In genomic region chr16:34192959-34193842, GRCm38 (mm10) we compare ENCODE assay signal across 8 mouse cellular contexts.
DNase-seq lines count a peak whose midpoint lies in the region; ATAC-seq and TF ChIP-seq lines count a peak whose summit lies in the region.

No protein-coding gene starts in this region.

- peak; percentile 38; the same call in 1 of the 2 replicates for TF ChIP-seq CTCF in G1E (IDR thresholded peaks at IDR 0.05; ENCODE audit: low read depth, low read length)

- DNase-seq in left cerebral cortex, postnatal 14 days (ENCODE audit: low spot score in 2 of 2): peak; percentile 66 to 69
- no peak for DNase-seq in left cerebral cortex, adult 8-10 months (ENCODE audit: low spot score in 2 of 2)
- DNase-seq in G1E (ENCODE audit: low spot score): peak; percentile 10
- DNase-seq in c-Kit-positive CD71-positive TER-119-positive erythroid progenitor cells, embryonic 14.5 days (ENCODE audit: low spot score): peak; percentile 12
- peak; percentile 57 to 63 for DNase-seq in layer of hippocampus, postnatal 10 days (ENCODE audit: low spot score in 2 of 2)
- no peak for DNase-seq in gastrocnemius, postnatal 25 days

- peak overlapping the region; percentile 54; the same call in 1 of the 2 replicates for H3K27ac ChIP-seq in forebrain, embryonic 13.5 days
- no peak overlapping the region for H3K27ac ChIP-seq in neural tube, embryonic 14.5 days (ENCODE audit: low read depth, low read length)

- H3K27me3 ChIP-seq in G1E (ENCODE audit: insufficient read depth, low read length): peaks cover 7% of the 10 kb centered on the region
- no peaks in the 10 kb centered on the region for H3K27me3 ChIP-seq in forebrain, embryonic 13.5 days
- no peaks in the 10 kb centered on the region for H3K27me3 ChIP-seq in neural tube, embryonic 14.5 days (ENCODE audit: control insufficient read depth, insufficient read depth, low read length)

- intact Hi-C loops in left cerebral cortex, postnatal 14 days (cut with DNase I): loop anchor here (2.0 kb wide), 1 partner anchor 96 kb away; no protein-coding TSS in a partner anchor

- H3K36me3 ChIP-seq in G1E (replicated peaks): no peaks in the 10 kb centered on the region
- peaks cover 49% of the 10 kb centered on the region for H3K36me3 ChIP-seq in forebrain, embryonic 13.5 days (ENCODE audit: poor library complexity, severe bottlenecking)
- H3K36me3 ChIP-seq in neural tube, embryonic 14.5 days (ENCODE audit: control insufficient read depth, insufficient read depth, low read length): peaks cover 18% of the 10 kb centered on the region

- H3K4me2 ChIP-seq in forebrain, embryonic 13.5 days: no peak overlapping the region
- H3K4me2 ChIP-seq in neural tube, embryonic 14.5 days (ENCODE audit: low read depth, low read length): no peak overlapping the region

- WGBS in forebrain, embryonic 13.5 days: 47% methylated on average over 10 of the region's 10 CpGs
- 54% methylated on average over 10 of the region's 10 CpGs for WGBS in neural tube, embryonic 14.5 days

- no peaks in the 10 kb centered on the region for H3K4me1 ChIP-seq in G1E (ENCODE audit: insufficient read depth, low read depth, low read length)
- peaks cover 10% of the 10 kb centered on the region; the same call in 1 of the 2 replicates for H3K4me1 ChIP-seq in forebrain, embryonic 13.5 days
- H3K4me1 ChIP-seq in neural tube, embryonic 14.5 days (ENCODE audit: control insufficient read depth, insufficient read depth, low read length): no peaks in the 10 kb centered on the region

- no peak overlapping the region for H3K4me3 ChIP-seq in G1E (ENCODE audit: low read depth, low read length)
- no peak overlapping the region for H3K4me3 ChIP-seq in forebrain, embryonic 13.5 days
- no peak overlapping the region for H3K4me3 ChIP-seq in neural tube, embryonic 14.5 days (ENCODE audit: low read depth, low read length)

- ATAC-seq in G1E (ENCODE audit: extremely low read depth, insufficient number of reproducible peaks, low FRiP score, poor library complexity, severe bottlenecking): no peak
- peak; percentile 82 for ATAC-seq in forebrain, embryonic 13.5 days
- ATAC-seq in neural tube, embryonic 14.5 days (ENCODE audit: low read depth): peak; percentile 38; the same call in 1 of the 2 replicates

- H3K9ac ChIP-seq in forebrain, embryonic 13.5 days: no peak overlapping the region
- H3K9ac ChIP-seq in neural tube, embryonic 14.5 days (replicated peaks; ENCODE audit: low read depth, low read length): no peak overlapping the region

- no peaks in the 10 kb centered on the region for H3K9me3 ChIP-seq in G1E (replicated peaks)
- H3K9me3 ChIP-seq in forebrain, embryonic 13.5 days (replicated peaks): no peaks in the 10 kb centered on the region
- no peaks in the 10 kb centered on the region for H3K9me3 ChIP-seq in neural tube, embryonic 14.5 days (ENCODE audit: control insufficient read depth, low read length)

Comparison
In these comparisons a context has a peak if more than half of its experiments do, and no peak if none do; other contexts are left out.
1. DNase-seq: peak in left cerebral cortex, postnatal 14 days (2 of 2), G1E (single experiment), c-Kit-positive CD71-positive TER-119-positive erythroid progenitor cells, embryonic 14.5 days (single experiment) and layer of hippocampus, postnatal 10 days (2 of 2); none in left cerebral cortex, adult 8-10 months (0 of 2) and gastrocnemius, postnatal 25 days (single experiment).